Mouse (Mus musculus): ENCODE measurements around the gene Tmem54. TPM values are rescaled to one million over a fixed set of nuclear protein-coding genes. Genes with fewer than 3 reads are reported as not detected.

Gene Tmem54
- polyA plus RNA-seq, 1 experiment from 2014 or later = not detected

GRCm38 (mm10) chr4:129136579-129137391 lies 31.4 kb downstream of the Tmem54 start, which contains the start of gene Fndc5:
TSS of gene Fndc5 (plus strand) at chr4:129136999.
- H3K9ac ChIP-seq = peak within 1 kb of the TSS; percentile 74
- peak within 1 kb of the TSS; percentile 56 for H3K4me3 ChIP-seq
- H3K9me3 ChIP-seq (replicated peaks) = no peaks in the 10 kb centered on the region
- H3K36me3 ChIP-seq (ENCODE audit: poor library complexity, severe bottlenecking) = no peaks in the 10 kb centered on the region
- no peak within 1 kb of the TSS for H3K27ac ChIP-seq
- peak within 1 kb of the TSS; percentile 94 for H3K4me2 ChIP-seq
- peaks cover 23% of the 10 kb centered on the region for H3K4me1 ChIP-seq
- peaks cover 47% of the 10 kb centered on the region for H3K27me3 ChIP-seq
- ATAC-seq = 0 out of 2 replicates have a peak, but pooled peaks have one; percentile 48
- 1% methylated on average over 38 of the region's 80 CpGs for WGBS

- Histone ChIP-seq H3K27ac (no peak overlapping the region), H3K4me2 (peak overlapping the region; percentile 94), H3K36me3 (ENCODE audit: poor library complexity, severe bottlenecking) (no peaks in the 10 kb centered on the region), H3K4me1 (peaks cover 27% of the 10 kb centered on the region), H3K4me3 (peak overlapping the region; percentile 56), H3K27me3 (peaks cover 47% of the 10 kb centered on the region), H3K9me3 (replicated peaks) (no peaks in the 10 kb centered on the region), H3K9ac (peak overlapping the region; percentile 74; the same call in 1 of the 2 replicates)
- 40% methylated on average over 14 of the region's 14 CpGs for WGBS
- ATAC-seq = no peak
Measured at GRCm38 (mm10) chr4:129137392-129138321, 32.3 kb downstream of the Tmem54 start.

GRCm38 (mm10) chr4:129139642-129140041 lies 34.3 kb downstream of the Tmem54 start:
- no peak overlapping the region for H3K4me2 ChIP-seq
- H3K9ac ChIP-seq = no peak overlapping the region
- peaks cover 39% of the 10 kb centered on the region for H3K4me1 ChIP-seq
- no peaks in the 10 kb centered on the region for H3K36me3 ChIP-seq (ENCODE audit: poor library complexity, severe bottlenecking)
- no peak overlapping the region for H3K4me3 ChIP-seq
- no peak overlapping the region for H3K27ac ChIP-seq
- ATAC-seq = no peak
- H3K9me3 ChIP-seq (replicated peaks) = no peaks in the 10 kb centered on the region
- WGBS = 89% methylated on average over 5 of the region's 5 CpGs
- H3K27me3 ChIP-seq = peaks cover 44% of the 10 kb centered on the region

- peaks cover 35% of the 10 kb centered on the region for H3K27me3 ChIP-seq
- no peak overlapping the region for H3K9ac ChIP-seq
- no peaks in the 10 kb centered on the region for H3K9me3 ChIP-seq (replicated peaks)
- ATAC-seq = no peak
- H3K27ac ChIP-seq = no peak overlapping the region
- 88% methylated on average over 4 of the region's 4 CpGs for WGBS
- H3K4me1 ChIP-seq = peaks cover 48% of the 10 kb centered on the region
- H3K36me3 ChIP-seq (ENCODE audit: poor library complexity, severe bottlenecking) = no peaks in the 10 kb centered on the region
- H3K4me3 ChIP-seq = no peak overlapping the region
- no peak overlapping the region for H3K4me2 ChIP-seq
Measured at GRCm38 (mm10) chr4:129140808-129141207, 35.5 kb downstream of the Tmem54 start.

GRCm38 (mm10) chr4:129141560-129142438 lies 36.5 kb downstream of the Tmem54 start:
- WGBS = 79% methylated on average over 17 of the region's 17 CpGs
- ATAC-seq = no peak
- Histone ChIP-seq H3K27me3 (peaks cover 25% of the 10 kb centered on the region), H3K9ac (no peak overlapping the region), H3K4me3 (no peak overlapping the region), H3K4me2 (no peak overlapping the region), H3K27ac (peak overlapping the region; percentile 31; the same call in 1 of the 2 replicates), H3K36me3 (ENCODE audit: poor library complexity, severe bottlenecking) (no peaks in the 10 kb centered on the region), H3K9me3 (replicated peaks) (no peaks in the 10 kb centered on the region), H3K4me1 (peaks cover 40% of the 10 kb centered on the region)

- Histone ChIP-seq H3K9me3 (replicated peaks) (no peaks in the 10 kb centered on the region), H3K4me2 (no peak overlapping the region), H3K27ac (no peak overlapping the region), H3K4me3 (no peak overlapping the region), H3K9ac (no peak overlapping the region), H3K36me3 (ENCODE audit: poor library complexity, severe bottlenecking) (no peaks in the 10 kb centered on the region), H3K27me3 (peaks cover 18% of the 10 kb centered on the region), H3K4me1 (peaks cover 36% of the 10 kb centered on the region)
- WGBS = 86% methylated on average over 11 of the region's 11 CpGs
- ATAC-seq = no peak
Measured at GRCm38 (mm10) chr4:129142439-129143045, 37.2 kb downstream of the Tmem54 start.

- ATAC-seq = no peak
- Histone ChIP-seq H3K9me3 (replicated peaks) (no peaks in the 10 kb centered on the region), H3K9ac (no peak overlapping the region), H3K27ac (0 out of 2 replicates have a peak overlapping the region, but pooled peaks have one; percentile 70), H3K4me2 (no peak overlapping the region), H3K27me3 (peaks cover 8% of the 10 kb centered on the region), H3K4me1 (peaks cover 42% of the 10 kb centered on the region), H3K36me3 (ENCODE audit: poor library complexity, severe bottlenecking) (peaks cover 3% of the 10 kb centered on the region; the same call in 1 of the 2 replicates), H3K4me3 (no peak overlapping the region)
- WGBS = 88% methylated on average over 5 of the region's 5 CpGs
Measured at GRCm38 (mm10) chr4:129143509-129143908, 38.2 kb downstream of the Tmem54 start.

GRCm38 (mm10) chr4:129144401-129145367 lies 39.3 kb downstream of the Tmem54 start:
- H3K4me2 ChIP-seq = no peak overlapping the region
- WGBS = 44% methylated on average over 16 of the region's 16 CpGs

GRCm38 (mm10) chr4:129145411-129145810 lies 40.1 kb downstream of the Tmem54 start:
- Histone ChIP-seq H3K4me1 (peaks cover 39% of the 10 kb centered on the region), H3K4me3 (no peak overlapping the region), H3K36me3 (ENCODE audit: poor library complexity, severe bottlenecking) (peaks cover 20% of the 10 kb centered on the region), H3K9me3 (replicated peaks) (no peaks in the 10 kb centered on the region), H3K4me2 (no peak overlapping the region), H3K27ac (peak overlapping the region; percentile 70), H3K27me3 (no peaks in the 10 kb centered on the region), H3K9ac (no peak overlapping the region)
- no peak for ATAC-seq
- WGBS = 72% methylated on average over 4 of the region's 4 CpGs

More at GRCm38 (mm10) chr4:129144401-129145367, 39.3 kb downstream of the Tmem54 start:
- H3K27me3 ChIP-seq = no peaks in the 10 kb centered on the region
- peak; percentile 80 for ATAC-seq
- peak overlapping the region; percentile 70 for H3K27ac ChIP-seq
- H3K9me3 ChIP-seq (replicated peaks) = no peaks in the 10 kb centered on the region
- peaks cover 14% of the 10 kb centered on the region for H3K36me3 ChIP-seq (ENCODE audit: poor library complexity, severe bottlenecking)
- H3K4me3 ChIP-seq = no peak overlapping the region
- peaks cover 44% of the 10 kb centered on the region for H3K4me1 ChIP-seq
- no peak overlapping the region for H3K9ac ChIP-seq

GRCm38 (mm10) chr4:129145943-129146342 lies 40.6 kb downstream of the Tmem54 start:
- no peaks in the 10 kb centered on the region for H3K9me3 ChIP-seq (replicated peaks)
- peaks cover 25% of the 10 kb centered on the region for H3K36me3 ChIP-seq (ENCODE audit: poor library complexity, severe bottlenecking)
- no peak overlapping the region for H3K27ac ChIP-seq
- no peaks in the 10 kb centered on the region for H3K27me3 ChIP-seq
- H3K4me1 ChIP-seq = peaks cover 39% of the 10 kb centered on the region
- no peak overlapping the region for H3K4me2 ChIP-seq
- H3K4me3 ChIP-seq = no peak overlapping the region
- ATAC-seq = no peak
- whole genome bisulfite sequencing = 84% methylated on average over 4 of the region's 4 CpGs
- H3K9ac ChIP-seq = no peak overlapping the region
